Mouse (Mus musculus): Measurements from ENCODE around the gene Mapk12.

Gene Mapk12

DNA sequence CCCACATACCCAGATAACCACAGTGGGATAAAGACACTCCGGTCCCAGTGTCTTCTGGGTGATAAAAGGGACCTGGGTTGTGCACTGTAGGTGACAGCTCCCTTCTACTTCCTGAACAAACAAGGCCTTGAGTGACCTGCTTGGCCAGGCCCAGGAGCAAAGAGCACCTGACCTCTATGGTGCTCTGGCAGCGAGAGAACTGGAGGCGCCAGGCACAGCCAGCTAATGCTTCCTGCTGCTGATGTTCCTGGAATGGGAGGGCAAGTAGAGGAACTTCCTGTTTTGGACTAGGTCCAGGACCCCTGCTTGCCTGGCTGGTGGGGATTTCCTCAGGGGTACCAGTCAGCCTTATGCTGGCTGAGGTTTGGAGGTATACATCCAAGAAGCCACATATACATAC, 29.6 kb upstream of the Mapk12 start:
- DNase-seq (ENCODE audit: low spot score), result no peak

DNA sequence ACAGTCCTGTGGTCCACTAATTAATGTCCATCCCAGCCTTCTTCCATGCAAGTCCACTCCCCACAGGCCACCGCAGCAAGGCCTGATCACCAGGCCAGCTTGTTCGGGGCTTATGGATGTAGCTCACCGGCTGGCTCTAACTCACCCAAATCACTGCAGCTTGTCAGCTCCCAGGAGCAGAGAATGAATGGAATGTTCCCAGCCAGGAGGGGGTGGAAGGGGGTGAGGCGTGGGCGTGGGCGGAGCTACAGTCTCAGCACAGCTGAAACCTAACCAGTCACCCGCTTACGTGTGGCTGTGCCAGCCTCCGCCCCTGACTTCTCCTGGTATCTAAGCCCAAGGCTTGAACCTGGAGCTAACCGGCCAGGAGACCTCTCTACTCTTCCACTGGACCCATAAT, 28.9 kb upstream of the Mapk12 start:
- DNase-seq (ENCODE audit: low spot score), result no peak

GRCm38 (mm10) chr15:89168922-89169321, 28.4 kb upstream of the Mapk12 start:
- no peak for DNase-seq (ENCODE audit: low spot score)

GRCm38 (mm10) chr15:89165478-89165877, 25.0 kb upstream of the Mapk12 start:
- no peak for DNase-seq (ENCODE audit: low spot score)

DNA sequence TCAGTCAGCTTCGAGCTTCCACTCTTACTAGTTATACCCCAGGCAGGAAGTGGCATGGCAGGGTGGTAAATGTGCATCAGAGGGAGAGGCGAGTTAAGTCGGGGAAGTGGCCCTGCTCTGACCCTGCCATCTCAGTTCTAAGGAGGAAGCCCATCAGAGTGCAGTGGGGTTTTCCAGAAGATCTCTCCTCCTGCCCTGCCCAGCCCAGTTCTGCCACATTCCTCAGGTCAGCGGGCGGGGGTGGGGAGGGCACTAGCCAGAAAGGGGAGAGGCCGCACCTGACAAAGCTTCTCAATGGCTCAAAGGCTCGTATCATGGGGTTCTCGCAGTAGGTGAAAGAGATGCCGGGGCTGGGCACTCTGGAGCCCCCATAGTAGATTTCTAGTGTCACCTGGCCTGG, 20.9 kb upstream of the Mapk12 start:
- no peak for DNase-seq (ENCODE audit: low spot score)

DNA sequence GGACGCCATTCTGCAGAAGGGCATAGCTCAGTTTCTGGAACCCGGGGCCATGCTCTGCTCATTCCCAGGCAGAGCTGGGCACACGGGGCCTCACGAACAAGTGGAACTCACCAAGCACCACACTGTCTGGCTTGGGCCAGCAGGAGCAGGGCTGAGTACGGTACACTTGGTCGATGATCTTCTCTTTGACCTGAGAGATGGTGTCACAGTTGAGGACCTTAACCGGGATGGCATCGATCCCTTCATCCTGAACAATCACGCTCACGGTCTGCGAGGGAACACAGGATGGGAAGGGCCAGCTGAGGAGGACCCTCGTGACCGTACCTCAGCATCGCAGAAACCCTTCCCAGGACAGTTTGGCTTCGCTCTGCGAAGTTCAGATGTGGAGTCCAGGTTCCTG, 18.0 kb upstream of the Mapk12 start:
- DNase-seq (ENCODE audit: low spot score), result no peak

DNA sequence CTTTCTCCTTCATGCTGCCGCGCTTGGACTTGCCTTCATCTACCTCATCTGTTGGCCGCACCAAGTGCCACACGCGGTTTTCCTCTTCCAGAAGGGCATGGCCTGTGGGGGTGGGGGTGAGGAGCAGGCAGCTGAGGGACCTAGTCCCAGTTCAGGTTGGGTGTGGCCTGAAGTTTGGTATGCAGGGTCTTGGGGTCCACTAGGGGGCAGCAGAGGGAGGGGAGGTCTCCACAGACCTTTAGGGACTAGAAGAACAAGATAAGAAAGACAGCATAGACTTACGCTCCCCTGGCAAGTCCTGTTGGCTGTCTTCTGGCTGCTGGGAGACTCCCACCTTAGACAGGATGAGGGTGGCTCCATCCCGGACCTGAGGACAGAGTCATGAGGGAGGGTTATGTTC, 17.5 kb upstream of the Mapk12 start:
- no peak for DNase-seq (ENCODE audit: low spot score)

DNA sequence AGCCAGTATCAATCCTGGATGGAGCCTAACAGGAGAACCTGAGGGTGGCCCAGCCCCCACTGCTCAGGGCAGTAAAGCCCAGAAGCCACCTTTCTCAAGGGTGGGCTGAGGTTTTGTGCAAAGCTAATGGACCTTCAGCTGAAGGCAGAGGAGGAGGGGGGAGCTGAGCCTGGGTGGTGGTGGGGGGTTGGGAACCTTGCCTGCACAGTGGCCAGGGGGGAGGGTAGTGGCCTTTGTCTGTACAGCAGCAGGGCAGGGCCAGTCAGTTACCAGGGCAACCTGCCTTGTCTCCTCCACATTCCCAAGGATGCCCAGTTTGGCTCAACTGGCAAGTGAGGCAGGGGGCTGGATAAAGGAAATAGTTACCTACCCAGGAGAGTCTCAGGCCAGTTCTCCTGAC, 11.8 kb upstream of the Mapk12 start:
- DNase-seq (ENCODE audit: low spot score), result no peak

DNA sequence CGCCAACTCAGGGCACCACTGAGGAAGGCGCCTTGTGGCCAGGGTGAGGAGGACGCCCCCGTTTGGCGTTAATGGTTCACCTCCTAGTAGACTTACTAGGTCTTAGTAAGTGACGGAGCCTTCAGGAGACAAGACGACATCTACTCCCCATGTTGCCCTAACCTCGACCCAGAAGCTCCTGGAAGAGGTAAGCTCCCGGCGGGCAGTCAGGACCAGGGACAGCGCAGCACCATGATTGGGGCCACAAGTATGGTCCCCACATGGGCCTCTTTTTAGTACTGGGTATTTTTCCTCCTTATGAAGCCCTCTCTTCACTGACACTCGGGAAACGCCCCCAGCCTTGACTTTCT, 9.5 kb upstream of the Mapk12 start:
- DNase-seq (ENCODE audit: low spot score), result no peak

- no peak for DNase-seq (ENCODE audit: low spot score)
Observed at GRCm38 (mm10) chr15:89149271-89150040, 9.0 kb upstream of the Mapk12 start, which contains the start of gene Mapk11. Gene Mapk11, minus strand, starts transcription at chr15:89149628.

DNA sequence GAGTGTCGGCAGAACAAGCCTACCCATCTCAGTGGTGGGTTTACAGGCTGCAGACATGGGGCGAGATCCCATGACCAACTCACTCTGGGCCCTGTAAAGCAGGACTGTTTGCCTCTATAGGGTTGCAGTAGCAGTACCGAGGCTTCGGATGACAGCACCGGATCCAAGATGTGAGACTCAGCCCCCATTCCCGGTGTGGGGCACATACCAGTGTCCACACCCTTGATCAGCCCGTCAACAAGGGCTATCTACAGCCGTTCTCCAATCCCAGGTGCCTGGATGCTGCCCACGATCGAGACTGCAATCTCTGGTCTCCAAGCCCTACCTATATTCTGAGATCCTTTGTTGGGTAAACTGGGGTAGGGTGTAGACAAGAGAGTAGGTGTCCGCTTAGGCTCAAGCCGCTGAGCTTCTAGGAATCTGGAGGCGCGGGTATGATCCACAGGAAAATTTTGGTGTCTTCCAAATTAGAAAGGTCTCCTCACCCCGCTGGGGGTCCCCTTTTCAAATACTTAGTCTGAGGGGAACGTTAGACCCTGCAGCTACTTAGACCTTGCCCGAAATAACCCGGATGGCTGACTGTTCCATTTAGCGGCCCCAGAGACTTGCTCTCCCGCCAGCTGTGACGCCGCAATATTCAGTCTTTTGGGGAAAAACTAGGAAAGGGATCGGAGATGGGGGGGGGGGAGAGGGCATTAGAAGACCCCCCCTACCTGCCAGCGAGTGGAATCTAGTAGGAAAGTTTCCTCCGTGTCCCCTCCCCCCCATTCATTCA, 8.2 kb upstream of the Mapk12 start:
- no peak for DNase-seq (ENCODE audit: low spot score)

- DNase-seq (ENCODE audit: low spot score), result no peak
Observed at GRCm38 (mm10) chr15:89147895-89148294, 7.4 kb upstream of the Mapk12 start.

DNA sequence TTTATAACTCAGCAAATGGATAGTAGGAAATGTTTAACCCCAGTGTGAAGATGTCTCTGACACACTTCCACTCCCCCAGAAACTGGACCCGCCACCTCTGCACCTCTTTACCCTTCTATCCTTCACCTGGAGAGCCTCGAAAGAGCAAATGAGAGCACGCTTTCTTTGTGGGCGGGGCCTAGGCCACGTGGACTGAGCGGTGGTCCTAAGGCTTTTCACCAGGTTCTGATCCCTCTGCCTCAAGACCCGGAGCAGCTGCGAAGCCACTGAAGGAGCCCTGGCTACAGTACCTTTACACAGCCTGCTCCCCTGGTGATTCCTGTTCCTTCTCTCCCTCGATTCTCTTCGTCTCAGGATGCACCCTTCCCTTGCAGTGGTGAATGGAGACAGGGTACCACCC, 7.0 kb upstream of the Mapk12 start:
- DNase-seq (ENCODE audit: low spot score), result no peak

- no peak for DNase-seq (ENCODE audit: low spot score)
Observed at GRCm38 (mm10) chr15:89147024-89147423, 6.5 kb upstream of the Mapk12 start.

DNA sequence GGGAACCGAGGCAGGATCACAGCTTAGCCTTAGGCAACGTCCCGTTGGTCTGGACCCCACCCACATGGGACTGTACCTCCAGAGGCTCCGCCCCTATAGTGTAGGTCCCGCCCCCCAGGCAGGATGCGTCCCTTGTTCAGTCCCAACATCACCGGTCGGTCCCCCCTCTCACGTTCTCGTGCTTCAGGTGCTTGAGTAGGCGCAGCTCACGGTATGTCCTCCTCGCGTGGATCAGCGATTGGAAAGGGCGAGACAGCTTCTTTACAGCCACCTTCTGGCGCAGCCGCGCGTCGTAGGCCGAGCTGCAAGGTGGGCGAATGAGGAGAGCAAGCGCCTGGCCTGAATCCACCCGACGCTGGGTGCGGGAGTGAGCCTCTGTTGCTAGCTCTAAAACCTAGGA, 6.0 kb upstream of the Mapk12 start:
- DNase-seq (ENCODE audit: low spot score), result no peak

GRCm38 (mm10) chr15:89145813-89146350, 5.4 kb upstream of the Mapk12 start:
- DNase-seq (ENCODE audit: low spot score), result no peak

DNA sequence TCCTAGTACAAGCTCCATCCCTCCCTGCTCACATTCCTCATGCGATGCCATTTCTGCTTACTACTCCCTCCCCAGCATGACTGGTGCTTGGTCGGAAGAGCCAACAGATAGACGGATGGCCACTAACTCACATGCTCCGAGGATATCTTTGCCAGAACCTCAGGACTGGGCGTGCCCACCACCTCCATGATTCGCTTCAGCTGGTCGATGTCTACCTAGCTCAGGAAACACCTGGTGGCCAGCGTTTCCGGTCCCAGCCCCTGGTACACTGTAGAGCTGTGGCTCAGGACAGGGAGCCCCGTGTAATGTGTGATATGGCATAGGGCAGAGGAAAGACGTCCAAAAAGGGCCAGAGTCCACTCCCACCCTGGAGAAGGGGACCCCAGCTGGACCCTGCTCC, 4.5 kb upstream of the Mapk12 start:
- no peak for DNase-seq (ENCODE audit: low spot score)

DNA sequence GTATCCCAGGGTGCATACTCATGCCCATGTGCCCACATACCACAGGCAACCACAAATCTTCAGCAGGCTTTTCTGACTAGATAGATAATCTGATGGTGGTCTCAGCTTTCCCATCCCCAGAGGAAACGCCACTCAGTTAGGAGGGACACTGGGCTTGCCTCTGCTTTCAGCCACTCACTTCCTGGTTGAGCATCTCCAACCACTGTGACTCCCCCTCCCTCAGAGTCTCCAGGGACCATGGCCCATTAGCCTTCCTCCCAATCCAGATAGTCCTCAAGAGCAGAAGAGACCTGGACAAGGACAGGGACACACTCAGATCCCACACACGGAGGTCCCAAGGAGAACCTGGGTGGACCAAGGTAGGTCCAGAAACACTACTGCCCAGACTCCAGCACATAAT, 2.6 kb upstream of the Mapk12 start:
- DNase-seq (ENCODE audit: low spot score), result no peak

DNA sequence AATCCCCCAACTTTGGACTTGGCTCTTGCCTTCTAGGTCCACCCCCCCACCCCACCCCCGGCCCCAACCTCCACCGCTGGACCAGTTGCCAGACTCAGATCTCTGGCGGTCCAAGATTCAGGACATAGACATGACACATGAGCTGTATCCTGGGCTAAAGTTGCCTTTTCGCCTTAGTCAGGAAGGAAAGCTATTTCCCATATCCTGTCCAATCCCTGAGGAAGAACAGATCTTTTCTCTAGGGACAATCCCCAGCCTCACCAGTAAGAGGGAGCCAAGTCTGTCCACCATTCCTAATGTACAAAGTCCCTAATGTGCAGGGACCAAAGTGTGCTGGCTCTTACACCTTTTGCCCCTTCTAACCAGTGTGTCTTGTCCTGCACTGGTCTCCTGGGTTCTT, 1.4 kb upstream of the Mapk12 start:
- no peak for DNase-seq (ENCODE audit: low spot score)

- DNase-seq (ENCODE audit: low spot score), result no peak
Observed at GRCm38 (mm10) chr15:89141443-89141842, 940 bp upstream of the Mapk12 start.

- no peak for DNase-seq (ENCODE audit: low spot score)
Observed at GRCm38 (mm10) chr15:89140048-89140658, 350 bp downstream of the Mapk12 start.

DNA sequence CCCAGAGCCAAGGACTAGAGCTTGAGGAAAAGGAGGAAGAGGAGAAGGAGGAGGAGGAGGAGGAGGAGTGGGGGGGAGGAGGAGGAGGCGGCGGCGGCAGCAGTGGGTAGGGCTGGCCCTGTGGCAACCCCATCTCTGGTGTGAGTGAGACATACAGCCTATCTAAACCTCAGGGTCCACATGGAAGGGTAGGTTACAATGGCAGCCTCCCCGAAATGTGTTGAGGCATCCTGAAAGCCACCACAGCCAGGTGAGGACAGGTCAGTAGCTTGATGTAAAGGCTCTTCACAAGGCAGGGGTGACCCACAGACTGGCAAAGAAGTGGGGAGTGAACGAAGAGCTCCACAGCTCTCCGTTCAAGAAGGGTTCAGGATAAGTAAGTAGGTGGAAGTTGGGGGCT, 2.0 kb downstream of the Mapk12 start:
- DNase-seq (ENCODE audit: low spot score), result no peak

DNA sequence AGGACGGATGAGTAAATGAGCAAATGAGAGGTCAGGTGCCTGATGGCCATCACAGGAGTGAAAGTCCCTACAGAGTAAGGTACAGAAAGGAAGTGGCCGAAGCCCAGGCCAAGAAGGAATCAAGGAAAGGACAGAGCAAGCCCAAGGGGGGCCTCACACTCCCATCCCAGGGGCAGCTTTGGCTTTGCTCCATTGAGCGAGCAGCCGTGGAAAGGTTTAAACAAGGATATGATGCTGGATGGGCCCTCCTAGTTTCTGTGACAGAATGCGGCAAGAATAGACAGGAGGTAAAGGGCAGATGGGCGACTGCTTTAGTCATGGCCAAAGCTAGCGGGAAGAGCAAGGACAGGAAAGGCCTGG, 2.5 kb downstream of the Mapk12 start:
- DNase-seq (ENCODE audit: low spot score), result no peak

All from ovary, postnatal 10 days (tissue).